Mouse (Mus musculus): ENCODE measurements around the gene Vav1.
"Not testable (repeated sequence)": the region's sequence is repeated elsewhere in the genome, so short reads cannot be mapped to it uniquely, and the experiment has no call there.

Gene Vav1

GRCm38 (mm10) chr17:57253306-57253705 is 25.6 kb upstream of the Vav1 start:
- no peak for DNase-seq

DNA sequence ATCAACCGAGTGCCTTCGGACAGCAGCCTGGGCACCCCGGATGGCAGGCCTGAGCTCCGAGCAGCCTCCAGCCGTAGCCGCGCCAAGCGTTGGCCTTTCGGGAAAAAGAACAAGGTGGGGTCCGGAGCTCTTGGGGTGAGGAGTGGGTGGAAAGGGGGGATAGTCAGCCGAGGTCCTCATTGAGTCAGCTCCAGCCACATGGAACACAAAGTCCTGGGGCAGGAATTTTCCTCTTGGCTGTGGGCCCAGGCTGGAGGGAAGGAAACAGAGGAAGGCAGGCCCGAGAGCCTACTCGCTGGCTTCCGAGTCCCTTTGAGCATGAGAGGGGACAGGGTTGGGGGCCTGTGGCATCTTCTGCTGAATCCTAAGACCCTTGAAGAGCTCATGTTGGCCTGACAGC is 23.5 kb upstream of the Vav1 start:
- DNase-seq, result peak in 1 of 2 experiments; percentile 62

- DNase-seq, result no peak
Measured at GRCm38 (mm10) chr17:57256921-57257485, 21.9 kb upstream of the Vav1 start.

DNA sequence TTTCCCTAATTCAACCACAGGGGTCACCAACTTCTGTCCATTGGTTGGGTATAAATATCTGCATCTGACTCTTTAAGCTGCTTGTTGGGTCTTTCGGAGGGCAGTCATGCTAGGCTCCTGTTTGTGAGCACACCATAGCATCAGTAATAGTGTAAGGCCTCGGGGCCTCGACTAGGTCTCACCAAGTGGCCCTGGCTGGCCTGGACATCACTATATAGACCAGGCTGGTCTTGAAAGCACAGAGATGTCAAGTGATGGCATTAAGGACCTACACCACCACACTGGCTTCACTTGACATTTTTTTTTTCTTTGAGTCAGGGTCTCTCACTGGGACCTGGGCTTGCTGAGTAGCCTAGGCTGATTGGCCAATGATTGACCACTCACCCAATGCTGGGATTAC is 20.7 kb upstream of the Vav1 start:
- DNase-seq, result no peak

GRCm38 (mm10) chr17:57259742-57260141 is 19.2 kb upstream of the Vav1 start:
- DNase-seq, result no peak

DNA sequence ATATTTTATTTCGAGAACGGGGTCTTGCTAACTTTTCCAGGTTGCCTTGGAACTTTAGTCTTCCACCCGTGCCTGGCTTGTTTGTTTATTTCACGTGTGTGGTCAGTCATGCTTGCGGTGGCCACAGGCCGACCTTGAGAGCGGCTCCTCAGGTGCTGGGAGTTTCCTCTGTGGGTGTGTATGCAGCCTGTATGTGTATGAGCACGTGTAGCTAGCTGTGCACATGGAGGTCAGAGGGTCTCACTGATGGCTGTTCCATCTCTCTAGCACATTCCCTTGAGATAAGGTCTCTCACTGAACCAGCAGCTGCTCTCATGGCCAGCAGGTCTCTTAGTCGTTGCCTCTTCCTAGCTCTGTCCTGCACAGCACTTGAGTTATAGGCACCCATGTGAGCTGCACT is 18.5 kb upstream of the Vav1 start:
- DNase-seq, result no peak

DNA sequence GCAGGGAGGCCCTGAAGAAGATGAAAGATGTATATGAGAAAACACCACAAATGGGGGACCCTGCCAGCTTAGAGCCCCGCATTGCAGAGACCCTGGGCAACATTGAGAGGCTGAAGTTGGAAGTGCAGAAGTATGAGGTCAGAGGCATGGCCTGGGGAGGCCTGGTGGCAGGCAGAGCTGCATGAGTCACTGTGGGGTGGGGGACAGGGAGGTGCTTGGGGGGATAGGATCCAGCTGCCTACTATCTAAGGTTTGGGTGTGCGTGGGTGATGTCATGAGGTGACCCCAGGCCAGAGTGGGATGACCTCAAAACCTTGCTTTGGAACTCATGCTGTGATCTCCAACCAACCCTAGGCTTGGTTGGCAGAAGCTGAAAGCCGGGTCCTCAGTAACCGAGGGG is 17.6 kb upstream of the Vav1 start:
- no peak for DNase-seq

- DNase-seq, result no peak
Measured at GRCm38 (mm10) chr17:57261796-57262195, 17.1 kb upstream of the Vav1 start.

DNA sequence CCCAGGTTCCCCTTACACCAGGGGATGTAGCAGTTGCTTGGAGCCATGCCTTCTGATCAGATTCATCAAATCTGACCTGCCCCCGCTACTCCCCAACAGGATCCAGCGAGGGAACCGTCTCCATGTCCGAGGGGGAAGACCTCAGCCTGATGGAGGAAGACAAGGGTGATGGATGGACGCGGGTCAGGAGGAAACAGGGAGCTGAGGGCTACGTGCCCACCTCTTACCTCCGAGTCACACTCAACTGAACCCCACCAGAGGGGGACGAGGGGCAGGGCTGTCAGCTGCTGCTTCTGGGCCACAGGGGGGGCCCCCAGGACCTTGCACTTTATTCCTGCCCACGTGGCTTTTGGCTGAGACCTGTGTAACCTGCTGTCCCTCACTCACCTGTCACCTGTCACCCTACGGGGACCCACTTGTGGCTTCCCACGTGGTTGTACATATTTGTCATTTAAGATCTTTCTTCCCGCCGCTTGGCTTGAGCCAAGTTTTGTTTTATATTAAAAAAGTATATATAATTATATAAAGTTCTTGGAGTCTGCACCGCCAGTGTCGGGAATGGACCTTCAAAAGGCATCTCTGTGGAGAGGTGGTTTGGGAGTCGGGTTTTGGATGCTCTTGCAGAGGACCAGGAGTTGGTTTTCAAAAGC is 15.9 kb upstream of the Vav1 start:
- DNase-seq, result no peak

- no peak for DNase-seq
Measured at GRCm38 (mm10) chr17:57264164-57264563, 14.7 kb upstream of the Vav1 start.

- peak; percentile 94 for DNase-seq
Measured at GRCm38 (mm10) chr17:57264972-57265945, 13.6 kb upstream of the Vav1 start.

DNA sequence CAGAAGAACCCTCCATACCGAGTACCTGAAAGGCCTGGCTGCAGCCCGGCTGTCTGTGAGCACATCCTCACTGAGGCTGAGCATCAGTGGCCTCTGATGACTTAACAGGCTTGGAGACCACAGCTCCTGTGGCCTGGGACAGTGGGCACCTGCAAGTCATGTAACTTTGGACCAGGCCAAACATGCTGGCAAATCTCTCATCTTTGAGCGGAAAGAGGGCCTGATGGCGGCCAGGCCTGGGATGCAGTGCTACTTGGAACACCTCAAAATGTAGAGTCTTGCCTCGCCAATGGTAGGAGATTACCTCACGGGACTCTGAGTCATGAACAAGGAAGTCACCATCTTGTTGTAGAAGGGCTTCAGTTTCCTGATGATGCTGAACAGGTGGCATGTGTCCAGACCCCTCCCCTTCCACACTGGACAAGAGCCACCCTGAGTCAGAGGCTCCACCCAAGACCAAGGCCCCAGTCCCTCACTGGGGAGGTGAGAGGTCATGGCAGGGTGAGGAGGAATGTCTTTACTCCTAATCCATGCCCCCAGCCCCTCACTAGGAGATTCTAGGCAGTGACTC is 11.3 kb upstream of the Vav1 start:
- DNase-seq, result no peak

DNA sequence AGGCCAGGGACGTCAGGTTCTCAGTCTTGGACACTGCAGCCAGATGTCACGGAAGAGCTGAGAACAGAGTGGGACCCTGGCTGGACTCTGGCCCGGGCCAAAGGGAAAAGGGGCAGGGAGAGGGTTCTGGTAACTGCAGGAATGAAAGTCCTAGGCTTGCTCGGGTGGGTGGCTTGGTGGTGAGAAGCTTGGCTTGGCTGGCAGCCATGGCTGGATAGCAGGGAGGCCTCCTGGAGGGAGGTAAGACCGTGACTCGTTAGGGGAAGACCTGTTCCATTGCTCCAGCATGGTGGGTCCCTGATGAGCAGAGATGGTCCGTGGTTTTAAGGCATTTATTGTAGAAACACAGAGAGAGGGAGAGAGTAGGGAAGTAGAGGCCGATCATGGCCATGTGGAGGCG is 7.6 kb upstream of the Vav1 start:
- DNase-seq, result peak in 1 of 2 experiments; percentile 58

- DNase-seq, result no peak
Measured at GRCm38 (mm10) chr17:57273846-57274245, 5.1 kb upstream of the Vav1 start.

DNA sequence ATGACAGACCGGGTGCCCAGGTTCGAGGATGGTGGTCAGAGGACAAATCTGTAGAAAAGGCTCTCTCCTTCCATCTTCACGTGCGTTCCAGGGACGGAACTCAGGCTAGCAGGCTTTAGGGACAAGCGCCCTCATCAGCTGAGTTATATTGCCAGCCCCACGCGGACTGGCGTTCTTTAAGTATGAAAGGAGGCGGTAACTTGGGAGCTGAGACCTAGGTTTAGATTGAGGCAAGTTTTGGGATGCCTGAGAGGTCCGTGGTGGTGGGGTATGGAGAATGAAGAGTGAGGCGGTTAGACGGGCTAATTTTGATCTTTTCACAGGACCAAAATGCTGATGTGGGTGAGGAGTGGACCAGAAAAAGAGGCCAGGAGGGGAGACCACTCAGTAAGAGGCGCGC is 4.2 kb upstream of the Vav1 start:
- no peak for DNase-seq

GRCm38 (mm10) chr17:57275111-57275996 is 3.5 kb upstream of the Vav1 start:
- DNase-seq, result peak; percentile 94 to 97

GRCm38 (mm10) chr17:57275997-57276351 is 2.9 kb upstream of the Vav1 start:
- DNase-seq, result no peak

- DNase-seq, result peak; percentile 83 to 87
Measured at GRCm38 (mm10) chr17:57276634-57277121, 2.2 kb upstream of the Vav1 start.

- not testable (repeated sequence) for DNase-seq
Measured at GRCm38 (mm10) chr17:57277598-57278261, 1.2 kb upstream of the Vav1 start.

DNA sequence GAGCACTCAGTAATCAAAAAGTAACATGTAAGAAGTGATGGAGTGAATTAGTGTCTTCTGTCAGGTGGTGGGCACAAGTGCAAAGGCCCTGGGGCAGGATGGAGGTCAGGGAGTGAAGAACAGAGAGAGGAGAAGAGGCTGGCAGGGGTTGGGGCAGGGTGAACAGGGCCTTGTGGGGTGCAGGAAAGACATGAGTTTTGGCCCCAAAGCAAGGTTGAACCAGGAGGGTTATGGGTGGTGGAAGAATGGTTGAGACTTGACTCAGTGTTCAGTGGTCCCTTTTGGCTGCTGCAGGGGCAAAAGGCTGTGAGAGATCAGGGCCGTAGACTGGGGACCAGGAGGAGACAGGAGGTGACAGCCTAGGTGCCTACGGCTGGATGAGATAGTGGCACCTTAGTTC is 363 bp upstream of the Vav1 start:
- DNase-seq, result no peak

GRCm38 (mm10) chr17:57279591-57280224 is 808 bp downstream of the Vav1 start:
- DNase-seq, result no peak
